Mouse (Mus musculus): ENCODE measurements at regions not wholly inside any gene's neighbourhood (a gene's known extent, or its start where the extent isn't known, plus 50 kb on each side); places are given as distances from the start of the nearest gene placed in this dataset. TPM values are rescaled to one million over a fixed set of nuclear protein-coding genes. Genes with fewer than 3 reads are reported as not detected.

Small RNAs in the stretch of these regions (microRNA-seq; reads per million reads assigned to microRNA genes)
- not detected for gene Mir124a-2
